Mouse (Mus musculus): ENCODE data around the gene Tmem117.

DNA sequence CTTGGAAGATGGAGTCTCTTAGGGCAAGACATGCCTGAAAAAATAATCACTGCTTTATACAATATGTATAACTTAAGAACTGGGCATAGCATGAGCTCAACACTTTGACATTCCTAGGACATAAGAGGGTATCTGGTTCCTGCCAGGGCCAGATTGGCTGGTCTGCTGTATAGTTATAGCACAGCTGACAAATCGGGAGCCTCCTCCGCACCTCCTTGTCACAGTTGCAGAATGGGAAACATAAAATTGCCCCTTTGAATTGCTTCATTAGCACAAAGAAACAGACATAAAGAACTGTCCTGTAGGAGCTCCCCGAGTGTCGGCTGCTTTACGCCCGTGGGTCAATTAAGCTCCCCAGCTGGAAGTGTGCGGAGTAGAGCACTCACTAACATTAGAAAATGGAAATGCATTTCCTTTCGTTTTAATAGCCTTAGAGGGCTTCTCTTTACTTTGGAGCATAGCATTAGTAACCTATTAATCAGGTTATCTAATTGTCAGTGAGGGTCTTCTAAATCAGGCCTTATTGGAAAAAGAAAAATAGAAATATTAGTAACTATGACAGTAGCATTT lies 426.1 kb downstream of the Tmem117 start:
- TF ChIP-seq CTCF (IDR thresholded peaks at IDR 0.05; ENCODE audit: low read depth, low read length) (no peak), GATA1 (IDR thresholded peaks at IDR 0.05; ENCODE audit: borderline replicate concordance, low read length) (no peak), TAL1 (conservative IDR thresholded peaks at IDR 0.05; ENCODE audit: low read depth, low read length) (no peak), POLR2AphosphoS5 (IDR thresholded peaks at IDR 0.05; ENCODE audit: insufficient replicate concordance, low read depth, low read length) (no peak), GATA2 (IDR thresholded peaks at IDR 0.05; ENCODE audit: borderline replicate concordance, low read depth, low read length) (no peak)
